Mouse (Mus musculus): Measurements from ENCODE around the gene Fam90a1a.
"Not testable (repeated sequence)": the region's sequence is repeated elsewhere in the genome, so short reads cannot be mapped to it uniquely, and the experiment has no call there.

Fam90a1a gene

GRCm38 (mm10) chr8:21958414-21958813 lies at the start of gene Fam90a1a:
Gene Fam90a1a (plus strand): TSS chr8:21958714.
- DNase-seq (ENCODE audit: low spot score) = no peak

- DNase-seq (ENCODE audit: low spot score) = no peak
Measured at GRCm38 (mm10) chr8:21911931-21912330, 46.6 kb upstream of the Fam90a1a start.

- DNase-seq (ENCODE audit: low spot score) = no peak
Measured at GRCm38 (mm10) chr8:21912554-21912953, 46.0 kb upstream of the Fam90a1a start.

GRCm38 (mm10) chr8:21915625-21916024 lies 42.9 kb upstream of the Fam90a1a start:
- no peak for DNase-seq (ENCODE audit: low spot score)

GRCm38 (mm10) chr8:21930754-21931153 lies 27.8 kb upstream of the Fam90a1a start:
- not testable (repeated sequence) for DNase-seq (ENCODE audit: low spot score)

GRCm38 (mm10) chr8:21932610-21933009 lies 25.9 kb upstream of the Fam90a1a start, which contains the start of gene Defb15:
Gene Defb15 (minus strand): TSS chr8:21932710.
- no peak for DNase-seq (ENCODE audit: low spot score)

- DNase-seq (ENCODE audit: low spot score) = not testable (repeated sequence)
Measured at GRCm38 (mm10) chr8:21938052-21938451, 20.5 kb upstream of the Fam90a1a start, which contains the start of gene Defb35. Gene Defb35 (plus strand): TSS chr8:21938352.

- no peak for DNase-seq (ENCODE audit: low spot score)
Measured at GRCm38 (mm10) chr8:21946462-21946861, 12.1 kb upstream of the Fam90a1a start, which contains the start of gene Defb13. Gene Defb13 (plus strand): TSS chr8:21946762.

- DNase-seq (ENCODE audit: low spot score) = no peak
Measured at GRCm38 (mm10) chr8:21947311-21948017, 11.1 kb upstream of the Fam90a1a start.

- peak; percentile 49 for DNase-seq (ENCODE audit: low spot score)
Measured at GRCm38 (mm10) chr8:21955321-21955720, 3.2 kb upstream of the Fam90a1a start.

- DNase-seq (ENCODE audit: low spot score) = no peak
Measured at GRCm38 (mm10) chr8:21956336-21956735, 2.2 kb upstream of the Fam90a1a start.

GRCm38 (mm10) chr8:21966646-21967045 lies 8.1 kb downstream of the Fam90a1a start:
- no peak for DNase-seq (ENCODE audit: low spot score)

- DNase-seq (ENCODE audit: low spot score) = no peak
Measured at GRCm38 (mm10) chr8:21969475-21969874, 11.0 kb downstream of the Fam90a1a start, which contains the start of gene Ccdc70. Gene Ccdc70 (plus strand): TSS chr8:21969775.

GRCm38 (mm10) chr8:21978193-21978592 lies 19.7 kb downstream of the Fam90a1a start:
- no peak for DNase-seq (ENCODE audit: low spot score)

- no peak for DNase-seq (ENCODE audit: low spot score)
Measured at GRCm38 (mm10) chr8:21981664-21982337, 23.3 kb downstream of the Fam90a1a start.

GRCm38 (mm10) chr8:21992184-21992583 lies 33.7 kb downstream of the Fam90a1a start:
- no peak for DNase-seq (ENCODE audit: low spot score)

- no peak for DNase-seq (ENCODE audit: low spot score)
Measured at GRCm38 (mm10) chr8:21995181-21995580, 36.7 kb downstream of the Fam90a1a start.

GRCm38 (mm10) chr8:22004750-22005522 lies 46.4 kb downstream of the Fam90a1a start:
- no peak for DNase-seq (ENCODE audit: low spot score)

GRCm38 (mm10) chr8:22006423-22006822 lies 47.9 kb downstream of the Fam90a1a start:
- DNase-seq (ENCODE audit: low spot score) = no peak

- DNase-seq (ENCODE audit: low spot score) = no peak
Measured at GRCm38 (mm10) chr8:22009403-22009802, 50.9 kb downstream of the Fam90a1a start.

GRCm38 (mm10) chr8:22013034-22013707 lies 54.7 kb downstream of the Fam90a1a start:
- no peak for DNase-seq (ENCODE audit: low spot score)
